Mouse (Mus musculus) lung, postnatal 0 days (tissue): ENCODE measurements at regions not wholly inside any gene's neighbourhood (a gene's known extent, or its start where the extent isn't known, plus 50 kb on each side); places are given as distances from the start of the nearest gene placed in this dataset.

Source experiments
- CTCF ChIP-seq: IDR thresholded peaks from 2 replicates; pipeline ENCODE4 v1.5.1; 2016; ENCODE audit warnings: antibody characterized with exemption, mild to moderate bottlenecking
- EP300 ChIP-seq: IDR thresholded peaks from 2 replicates; pipeline ENCODE4 v1.6.1; 2016; ENCODE audit warnings: antibody characterized with exemption, mild to moderate bottlenecking, control low read depth

DNA sequence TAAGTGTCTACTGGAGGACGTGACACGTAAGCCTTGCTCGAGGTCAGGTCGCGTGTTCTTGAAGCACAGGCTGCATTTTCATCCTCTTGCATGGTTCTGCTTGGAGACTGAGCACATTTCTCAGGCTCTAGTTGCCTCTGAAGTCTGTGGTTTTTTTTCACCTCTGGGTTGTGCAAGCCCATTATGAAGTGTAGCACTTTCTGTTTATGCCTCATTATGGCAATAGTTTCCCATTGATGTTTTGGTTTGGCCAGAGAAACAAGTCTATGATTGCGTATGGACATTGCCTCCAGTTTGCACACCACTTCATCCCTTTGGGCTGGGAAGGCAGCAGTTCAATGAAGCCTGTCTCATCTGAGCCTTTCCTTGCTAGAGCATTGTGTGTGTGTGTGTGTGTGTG is 72.4 kb upstream of the Nr2f2 start:
- TF ChIP-seq CTCF (no peak), EP300 (no peak)
